Mouse (Mus musculus) erythroid progenitor cell, adult 5-6 weeks (primary cell): ENCODE measurements around the gene Kcnk5. TPM values are rescaled to one million over a fixed set of nuclear protein-coding genes. Genes with fewer than 3 reads are reported as not detected.

Experiments used
- ATAC-seq: replicated peaks from 2 replicates; pipeline ENCODE4 v1.8.0; 2016; ENCODE audit warnings: moderate number of reproducible peaks, mild to moderate bottlenecking, moderate TSS enrichment, inconsistent platforms; ENCODE audit not compliant: poor library complexity, low FRiP score, severe bottlenecking
- total RNA-seq, 2 experiments: library from RNA; stranded (forward) in 1 of 2; stranded (reverse) in 1 of 2; fragments of 150-400 nt in 1 of 2; fragments of 186-747, 209-891 nt in 1 of 2; gene quantifications; 2 replicates each; pipeline versions ENCODE4 v1.2.3 to v1.2.4; 2015 to 2017; ENCODE audit warnings: low replicate concordance in 2 of 2

Kcnk5 gene
- total RNA-seq, 2 experiments from 2014 or later: 3.4 to 3.6 TPM

DNA sequence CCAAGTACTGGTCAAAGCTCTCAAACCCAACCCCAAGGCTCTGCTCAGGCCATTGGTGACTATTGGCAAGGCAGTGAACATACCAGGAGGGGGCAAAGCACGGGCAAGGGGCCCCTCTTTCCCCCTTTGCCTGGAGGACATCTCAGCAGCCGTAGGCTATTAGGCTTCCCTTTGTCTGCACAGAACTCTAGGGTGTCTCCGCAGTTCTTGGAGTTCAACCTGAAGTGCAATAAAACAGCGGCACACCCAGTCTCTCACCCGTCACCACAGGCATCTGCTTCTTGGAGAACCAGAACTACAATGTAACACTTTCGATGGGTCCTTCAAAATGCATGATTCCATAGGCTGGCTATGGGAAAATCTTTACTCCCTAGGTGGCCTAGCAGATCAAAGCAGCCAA, 53.4 kb downstream of the Kcnk5 start:
- no peak for ATAC-seq

DNA sequence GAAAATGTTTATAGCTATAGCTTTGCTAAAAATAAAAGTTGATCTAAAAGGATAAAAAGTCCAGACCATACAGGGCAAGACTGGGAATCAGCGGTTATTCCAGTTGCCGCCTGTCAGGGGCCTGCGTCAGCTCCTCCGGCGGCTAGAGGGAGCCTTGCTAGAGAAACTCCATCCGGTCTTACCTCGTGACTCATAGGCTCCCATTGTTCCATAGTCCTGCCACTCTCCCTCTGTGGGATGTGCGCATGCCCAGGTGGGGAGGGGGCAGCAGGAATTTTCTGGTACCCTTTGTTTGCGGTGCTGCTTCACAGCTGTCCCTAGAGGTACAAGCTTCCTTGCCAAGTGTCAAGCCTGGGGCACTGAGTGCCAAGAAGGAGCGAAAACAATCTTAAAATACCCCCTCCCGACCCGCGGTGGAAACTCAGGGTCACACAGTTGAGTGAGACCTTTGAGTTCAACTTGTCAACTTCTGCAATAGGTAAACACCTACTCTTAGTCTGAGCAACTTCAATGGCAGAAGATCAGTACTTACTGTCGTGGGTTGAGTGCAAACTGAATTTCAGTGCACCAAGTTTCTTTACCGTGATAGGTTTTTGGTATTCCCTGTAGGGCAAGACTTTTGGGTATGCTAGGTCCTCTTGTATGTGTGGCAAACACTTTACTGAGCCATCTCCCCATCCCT, 54.1 kb downstream of the Kcnk5 start:
- ATAC-seq: no peak

DNA sequence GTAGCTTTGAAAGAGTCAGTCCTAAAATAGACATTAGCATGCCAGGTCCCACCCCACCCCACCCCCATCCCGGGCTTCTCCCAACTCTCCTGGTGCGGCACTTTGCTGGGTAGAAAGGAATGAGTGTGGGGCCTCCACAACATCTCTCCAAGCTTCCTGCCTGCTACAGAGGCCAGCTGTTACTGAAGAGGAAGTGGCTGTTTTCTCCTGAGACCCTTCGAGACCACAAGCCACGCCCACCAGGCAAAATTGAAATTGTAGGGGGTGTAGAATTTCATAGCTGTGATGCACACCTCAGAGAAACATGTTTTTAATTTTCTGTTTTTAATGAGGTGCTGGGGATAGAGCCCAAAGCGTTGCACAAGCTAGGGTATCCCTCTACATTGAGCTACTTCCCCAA, 60.7 kb downstream of the Kcnk5 start:
- no peak for ATAC-seq

DNA sequence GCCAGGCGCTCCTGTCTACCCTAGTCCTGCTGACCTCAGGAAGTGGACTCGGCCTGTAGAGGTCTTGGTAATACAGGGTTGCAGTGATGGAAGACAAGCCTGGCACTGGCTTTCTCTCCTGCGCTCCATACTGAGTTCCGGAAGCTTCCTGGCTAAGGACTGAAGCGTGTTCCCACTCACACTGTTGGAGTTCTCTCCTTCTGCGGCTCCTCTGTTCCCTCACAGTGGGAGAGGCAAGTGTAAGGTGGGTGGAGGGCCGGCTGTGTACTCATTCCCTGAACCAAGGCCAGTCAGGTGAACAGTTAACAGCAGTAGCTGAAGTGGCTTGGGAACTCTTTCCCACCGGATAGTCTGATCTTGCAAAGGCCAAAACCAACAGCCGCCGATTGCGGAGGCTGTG, 61.6 kb downstream of the Kcnk5 start:
- ATAC-seq: no peak

DNA sequence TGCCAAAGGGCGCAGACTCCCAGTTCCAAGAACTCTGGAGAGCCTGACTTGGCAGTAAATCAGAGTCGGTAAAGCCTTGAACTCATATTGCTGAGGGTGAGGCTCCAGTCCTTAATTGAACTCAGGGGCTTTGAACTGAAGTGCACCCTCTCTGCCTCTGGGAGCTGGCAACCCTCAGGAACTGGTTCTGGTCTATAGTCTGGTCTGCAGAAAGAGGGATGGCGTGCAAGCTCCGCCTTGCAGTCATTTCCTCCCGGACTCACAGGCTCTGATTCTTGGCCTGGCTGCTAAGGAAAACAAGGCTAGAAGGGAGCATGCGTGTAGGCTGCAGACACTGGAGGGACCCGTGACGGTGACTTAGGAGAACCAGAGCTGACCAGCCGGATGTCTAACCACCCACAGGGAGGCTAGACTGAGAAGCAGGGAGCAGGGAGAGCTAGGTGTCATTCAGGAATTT, 65.4 kb downstream of the Kcnk5 start:
- no peak for ATAC-seq

DNA sequence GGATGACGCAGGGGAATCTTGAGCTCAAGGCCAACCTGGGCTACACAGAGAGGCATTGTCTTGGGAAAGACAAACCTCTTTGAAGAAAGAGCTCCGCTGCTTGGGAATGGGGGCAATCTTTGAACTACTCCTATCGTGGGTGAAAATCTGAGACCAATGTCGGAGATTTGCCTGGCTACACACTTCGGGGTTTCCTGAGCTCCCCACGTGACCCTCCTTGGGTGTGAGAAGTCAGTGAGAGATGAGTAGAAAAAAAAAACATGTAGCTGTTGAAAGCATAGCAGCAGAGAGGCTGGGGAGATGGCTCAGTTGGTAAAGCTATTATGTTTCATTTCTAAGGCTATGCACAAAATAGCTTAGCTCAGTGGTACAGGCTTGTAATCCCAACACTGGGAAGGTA, 66.7 kb downstream of the Kcnk5 start:
- no peak for ATAC-seq

DNA sequence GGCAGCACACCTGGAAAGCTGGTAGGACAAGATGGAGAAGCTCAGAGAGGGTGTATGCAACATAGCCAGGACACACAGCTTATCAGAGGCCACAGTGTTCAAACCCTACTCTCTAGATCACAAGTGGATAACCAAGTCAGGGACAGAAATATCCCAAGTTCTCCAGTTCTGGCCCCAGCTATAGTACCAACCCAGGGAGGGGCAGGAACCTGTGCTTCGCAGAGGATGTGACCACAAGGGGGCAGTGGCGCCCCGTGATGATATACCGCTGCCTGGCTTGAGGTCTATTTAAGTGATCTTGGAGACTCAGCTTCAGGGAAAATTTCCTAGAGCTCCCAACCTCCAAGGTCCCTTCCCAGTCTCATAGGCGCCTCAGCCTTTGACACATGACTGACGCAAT, 67.6 kb downstream of the Kcnk5 start:
- ATAC-seq: 0 out of 2 replicates have a peak, but pooled peaks have one; percentile 52

DNA sequence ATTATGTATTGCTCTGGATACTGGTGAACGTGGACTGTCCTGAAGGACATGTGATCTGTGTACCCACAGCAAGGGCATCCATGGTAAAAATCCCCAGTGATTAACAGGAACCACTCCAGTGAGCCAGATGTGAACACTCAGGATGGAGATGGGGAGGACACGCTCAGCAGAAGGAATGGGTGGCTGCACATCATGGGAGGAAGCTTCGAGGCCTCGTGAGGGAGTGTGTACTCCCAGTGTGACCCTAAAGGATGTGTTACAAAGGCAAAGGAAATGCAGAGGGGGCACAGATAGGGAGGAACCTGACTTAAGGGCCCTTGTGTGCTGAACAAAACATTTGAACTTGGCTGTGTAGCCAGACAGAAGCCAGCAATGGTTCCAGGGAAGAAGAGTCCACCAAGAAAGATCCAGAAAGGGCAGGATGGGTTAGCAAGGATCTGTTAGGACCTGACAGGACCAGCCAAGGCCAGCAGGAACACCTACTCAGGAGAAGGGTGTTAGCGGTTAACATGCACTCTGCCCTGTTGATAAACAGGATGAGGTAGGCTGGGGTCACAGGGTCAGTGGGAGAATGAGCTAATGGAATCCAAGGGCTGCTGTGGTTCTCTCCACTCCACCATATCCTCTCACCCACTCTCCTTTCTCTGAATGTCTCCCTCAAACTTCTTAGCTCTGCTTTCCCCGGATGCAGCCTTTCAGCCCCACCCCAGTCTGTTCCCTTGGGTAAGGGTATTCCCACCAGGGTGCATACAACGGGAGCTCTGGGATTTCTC, 68.2 kb downstream of the Kcnk5 start:
- no peak for ATAC-seq

DNA sequence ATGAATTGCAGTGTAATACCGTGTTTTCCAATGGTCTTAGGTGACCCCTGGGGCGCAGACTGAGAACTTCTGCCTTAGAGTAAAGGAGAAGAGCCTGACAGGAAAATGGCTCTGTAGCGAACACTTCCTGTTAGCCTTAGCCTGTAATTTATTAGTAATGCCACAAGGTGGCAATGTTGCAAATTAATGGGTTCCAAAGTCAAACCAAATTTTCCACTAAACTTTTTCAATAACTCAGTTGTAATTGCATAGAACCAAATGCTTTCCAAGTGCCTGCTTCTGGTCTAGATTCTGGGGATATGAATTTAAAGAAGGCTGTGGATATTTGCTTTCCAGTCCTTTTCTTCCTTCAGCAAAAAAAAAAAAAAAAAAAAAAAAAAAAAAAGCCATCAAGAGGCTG, 69.4 kb downstream of the Kcnk5 start:
- no peak for ATAC-seq

DNA sequence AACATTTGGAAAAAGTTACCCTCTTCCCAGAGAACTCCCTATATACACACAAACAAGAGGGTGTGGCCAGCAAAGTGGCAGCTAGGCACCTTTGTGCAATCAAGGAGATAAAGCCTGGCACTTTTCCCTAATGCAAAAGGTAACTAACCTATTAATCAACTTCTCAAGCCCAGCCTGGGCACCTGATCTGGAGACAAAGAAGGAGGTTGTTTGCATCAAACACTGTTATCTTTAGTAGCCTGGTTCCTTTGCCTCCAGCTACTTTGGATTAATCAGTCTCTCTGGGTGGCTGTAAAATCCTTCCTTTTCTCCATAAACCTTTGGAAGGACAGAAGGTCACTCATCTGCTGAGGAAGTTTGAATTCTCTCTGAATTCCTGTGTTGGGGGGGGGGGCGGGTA, 70.7 kb downstream of the Kcnk5 start:
- ATAC-seq: no peak

DNA sequence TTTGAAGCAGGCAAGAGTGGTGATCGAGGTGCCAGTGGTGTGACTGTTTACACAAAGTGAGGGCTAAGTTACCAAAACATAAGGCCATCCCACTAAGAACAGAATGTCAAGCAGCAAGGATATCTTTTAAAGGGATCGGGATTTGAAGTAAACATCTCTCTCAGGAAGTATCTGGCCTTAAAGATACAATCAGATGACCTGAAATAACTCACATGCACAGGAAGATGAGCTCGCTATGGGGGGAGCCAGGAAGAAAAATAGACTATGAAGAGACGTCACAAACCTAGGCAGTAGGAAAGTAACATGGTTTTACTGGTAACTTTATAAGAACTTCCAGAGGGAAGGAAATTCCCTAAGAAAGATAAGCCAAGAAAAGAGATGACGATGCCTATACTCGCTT, 75.3 kb downstream of the Kcnk5 start:
- no peak for ATAC-seq

DNA sequence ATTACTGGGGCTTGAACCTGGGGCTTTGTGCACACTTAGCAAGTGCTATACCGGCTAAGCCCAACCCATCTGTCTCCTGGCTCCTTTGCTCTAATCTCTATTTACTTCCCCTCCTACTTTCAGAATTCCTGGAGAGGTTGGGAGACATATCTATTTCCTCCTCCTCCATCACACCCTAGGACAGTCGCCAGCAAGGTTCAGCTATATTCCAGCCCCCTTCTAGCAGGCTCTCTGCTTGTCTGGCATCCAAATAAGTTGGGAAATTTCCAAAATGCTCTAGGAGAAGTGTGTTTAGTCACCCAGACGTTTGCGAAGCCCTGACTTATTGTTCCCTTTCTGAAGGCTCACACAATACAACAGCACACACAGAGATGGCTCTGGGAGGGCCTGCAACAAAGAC, 78.4 kb downstream of the Kcnk5 start:
- no peak for ATAC-seq

DNA sequence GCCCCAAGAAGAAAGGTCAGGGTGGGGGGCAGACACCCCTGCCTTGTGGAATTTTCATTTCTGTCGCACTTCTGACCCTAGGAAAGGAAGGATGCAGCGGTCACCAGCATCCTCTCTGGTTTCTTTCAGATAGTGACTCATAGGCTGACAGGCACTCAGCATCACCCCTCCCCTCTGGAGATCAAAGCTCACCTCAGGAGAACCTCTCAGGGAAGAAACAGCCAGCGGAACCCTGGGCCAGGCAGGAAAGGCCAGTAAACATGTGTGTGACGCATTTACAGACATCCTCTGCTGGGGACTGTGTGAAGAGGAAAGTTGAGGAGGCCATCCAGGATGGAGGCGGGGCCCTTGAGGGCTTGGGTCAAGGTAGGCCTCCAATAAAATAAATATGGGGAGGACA, 83.5 kb downstream of the Kcnk5 start:
- ATAC-seq: no peak

DNA sequence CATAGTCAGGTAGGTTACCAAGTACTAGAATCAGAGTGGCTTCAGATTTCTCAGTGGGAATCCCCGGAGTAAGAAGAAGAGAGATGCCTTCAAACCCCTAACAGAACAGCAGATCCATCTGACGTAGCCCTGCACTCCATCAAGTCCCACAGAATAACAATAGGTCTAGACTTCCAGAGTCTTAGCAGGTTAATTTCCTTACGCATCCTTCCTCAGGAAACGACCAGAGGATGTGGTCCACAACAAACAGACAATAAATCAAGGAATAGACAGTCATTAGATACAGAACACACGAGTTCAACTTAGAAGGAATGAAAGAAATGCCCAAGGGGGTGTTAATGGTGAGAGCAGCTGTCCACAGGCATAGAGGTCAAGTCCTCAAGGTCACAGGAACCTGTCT, 86.7 kb downstream of the Kcnk5 start:
- no peak for ATAC-seq

DNA sequence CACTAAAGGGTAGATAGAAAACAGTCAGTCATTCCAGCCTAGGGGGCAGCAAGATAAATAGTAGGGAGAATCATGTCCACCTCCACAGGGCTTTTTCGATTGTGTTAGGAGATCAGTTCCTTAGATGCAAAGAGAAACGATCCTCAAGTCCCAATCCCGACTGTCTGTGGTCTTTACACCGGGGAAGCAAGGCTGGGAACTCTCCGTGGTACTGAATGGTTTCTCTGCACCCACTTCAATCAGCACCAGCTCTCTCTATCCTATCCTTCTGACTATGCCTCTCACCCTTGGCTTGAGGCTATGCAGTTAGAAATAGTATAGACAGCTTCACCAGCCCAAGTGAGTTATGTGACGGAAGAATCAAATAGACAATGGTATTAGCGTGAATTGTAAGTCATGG, 88.1 kb downstream of the Kcnk5 start:
- ATAC-seq: no peak

Other genes starting within 250 kb of the Kcnk5 start
- 18.4 and 21.4 TPM in 2 replicates for gene Gng2, start 204.2 kb downstream of the Kcnk5 start, total RNA-seq (2015; ENCODE audit: low replicate concordance)
- gene Gng2, start 204.2 kb downstream of the Kcnk5 start, total RNA-seq (2017; ENCODE audit: low replicate concordance): 4.6 and 6.6 TPM in 2 replicates
- gene Saysd1, start 43.3 kb downstream of the Kcnk5 start, total RNA-seq (2015; ENCODE audit: low replicate concordance): 0.42 and 1.4 TPM in 2 replicates
- gene Saysd1, start 43.3 kb downstream of the Kcnk5 start, total RNA-seq (2017; ENCODE audit: low replicate concordance): not detected in 2 replicates
- not detected in 2 replicates for gene Kcnk16, start 87.4 kb upstream of the Kcnk5 start, total RNA-seq (2015; ENCODE audit: low replicate concordance)
- gene Kcnk16, start 87.4 kb upstream of the Kcnk5 start, total RNA-seq (2017; ENCODE audit: low replicate concordance): not detected in 2 replicates
- gene Nudt13, start 112.9 kb upstream of the Kcnk5 start, total RNA-seq (2015; ENCODE audit: low replicate concordance): 1.8 and 5.0 TPM in 2 replicates
- gene Nudt13, start 112.9 kb upstream of the Kcnk5 start, total RNA-seq (2017; ENCODE audit: low replicate concordance): 3.9 and 15.0 TPM in 2 replicates
- 13.7 and 15.1 TPM in 2 replicates for gene Ecd, start 166.3 kb upstream of the Kcnk5 start, total RNA-seq (2015; ENCODE audit: low replicate concordance)
- gene Ecd, start 166.3 kb upstream of the Kcnk5 start, total RNA-seq (2017; ENCODE audit: low replicate concordance): 13.1 and 23.3 TPM in 2 replicates
- gene Fam149b, start 166.4 kb upstream of the Kcnk5 start, total RNA-seq (2015; ENCODE audit: low replicate concordance): 13.4 and 27.4 TPM in 2 replicates
- gene Fam149b, start 166.4 kb upstream of the Kcnk5 start, total RNA-seq (2017; ENCODE audit: low replicate concordance): 17.8 and 24.6 TPM in 2 replicates
- gene Dnajc9, start 207.1 kb upstream of the Kcnk5 start, total RNA-seq (2015; ENCODE audit: low replicate concordance): 86.9 and 96.0 TPM in 2 replicates
- gene Dnajc9, start 207.1 kb upstream of the Kcnk5 start, total RNA-seq (2017; ENCODE audit: low replicate concordance): 210 and 262 TPM in 2 replicates
- gene Mrps16, start 211.8 kb upstream of the Kcnk5 start, total RNA-seq (2015; ENCODE audit: low replicate concordance): 9.2 and 20.2 TPM in 2 replicates
- 6.9 and 15.9 TPM in 2 replicates for gene Mrps16, start 211.8 kb upstream of the Kcnk5 start, total RNA-seq (2017; ENCODE audit: low replicate concordance)